ENCODE assay signal across 9 mouse cellular contexts in genomic region chr16:44765555-44766319, GRCm38 (mm10). TPM values are rescaled to one million over a fixed set of nuclear protein-coding genes. Genes with fewer than 3 reads are reported as not detected.
DNase-seq lines count a peak whose midpoint lies in the region; ATAC-seq and TF ChIP-seq lines count a peak whose summit lies in the region.
"Had no signal": no experiment of that assay in that cellular context is flagged by ENCODE, and none has a peak within 500 bp of the region (broad histone marks: within the 10 kb centered on the region; RNA-seq: fewer than 3 reads in every experiment).

TSS of gene Cd200r1 (plus strand) at chr16:44765736.

- no peak for TF ChIP-seq POLR2A in kidney, adult 2 months (IDR thresholded peaks at IDR 0.05; ENCODE audit: low read depth, low read length)

- no peak for DNase-seq in stomach, postnatal 0 days (ENCODE audit: low spot score)
- DNase-seq in liver, postnatal 0 days = no peak
- DNase-seq in thymus, postnatal 4 days = peak; percentile 44
- no peak for DNase-seq in cerebellum, adult 9-10 months
- DNase-seq in right cerebral cortex, postnatal 4 days = no peak
- DNase-seq in kidney, adult 2 months = no peak

- H3K9ac ChIP-seq in stomach, embryonic 15.5 days = no peak within 1 kb of the TSS
- no peak within 1 kb of the TSS for H3K9ac ChIP-seq in stomach, postnatal 0 days (ENCODE audit: low read length)
- H3K9ac ChIP-seq in liver, postnatal 0 days (replicated peaks) = peak within 1 kb of the TSS; percentile 59; the same call in 1 of the 2 replicates
- H3K9ac ChIP-seq: hindbrain, embryonic 14.5 days had no signal

- TF ChIP-seq CTCF in stomach, postnatal 0 days (IDR thresholded peaks at IDR 0.05; ENCODE audit: low read depth) = no peak
- TF ChIP-seq CTCF in liver, postnatal 0 days (IDR thresholded peaks at IDR 0.05; ENCODE audit: low read depth) = no peak
- no peak for TF ChIP-seq CTCF in kidney, adult 2 months (conservative IDR thresholded peaks at IDR 0.05; ENCODE audit: insufficient read depth, insufficient read length, low read depth, low read length)

- H3K27ac ChIP-seq in stomach, embryonic 15.5 days = no peak within 1 kb of the TSS
- H3K27ac ChIP-seq in stomach, postnatal 0 days (replicated peaks) = no peak within 1 kb of the TSS
- peak within 1 kb of the TSS; percentile 55 for H3K27ac ChIP-seq in liver, postnatal 0 days (ENCODE audit: low read depth)
- no peak within 1 kb of the TSS for H3K27ac ChIP-seq in kidney, adult 2 months (ENCODE audit: insufficient read depth, low read depth, low read length)
- H3K27ac ChIP-seq: hindbrain, embryonic 14.5 days had no signal

- H3K27me3 ChIP-seq in stomach, embryonic 15.5 days (replicated peaks) = no peaks in the 10 kb centered on the region
- H3K27me3 ChIP-seq in stomach, postnatal 0 days (ENCODE audit: control insufficient read depth, insufficient read depth, low read length) = no peaks in the 10 kb centered on the region
- H3K27me3 ChIP-seq in liver, postnatal 0 days (ENCODE audit: insufficient read depth, low read length) = no peaks in the 10 kb centered on the region
- H3K27me3 ChIP-seq in kidney, adult 2 months (replicated peaks; ENCODE audit: control insufficient read depth, insufficient read depth, low read length) = no peaks in the 10 kb centered on the region

- ATAC-seq in stomach, embryonic 15.5 days (ENCODE audit: insufficient read depth, low FRiP score, low read depth) = no peak
- no peak for ATAC-seq in stomach, postnatal 0 days (ENCODE audit: low FRiP score, low TSS enrichment)
- peak; percentile 81 for ATAC-seq in common myeloid progenitor, adult 5-6 weeks (replicated peaks; ENCODE audit: low read depth, poor library complexity, severe bottlenecking)
- ATAC-seq in liver, postnatal 0 days = peak; percentile 62

- no peaks in the 10 kb centered on the region for H3K4me1 ChIP-seq in stomach, embryonic 15.5 days
- H3K4me1 ChIP-seq in stomach, postnatal 0 days (replicated peaks; ENCODE audit: control insufficient read depth, insufficient read depth) = no peaks in the 10 kb centered on the region
- H3K4me1 ChIP-seq in liver, postnatal 0 days (ENCODE audit: insufficient read depth) = no peaks in the 10 kb centered on the region
- no peaks in the 10 kb centered on the region for H3K4me1 ChIP-seq in kidney, adult 2 months (ENCODE audit: control insufficient read depth, insufficient read depth, low read length)

- TF ChIP-seq EP300 in stomach, postnatal 0 days (optimal IDR thresholded peaks at IDR 0.05) = no peak
- TF ChIP-seq EP300 in liver, postnatal 0 days (IDR thresholded peaks at IDR 0.05; ENCODE audit: low read depth) = no peak

- peak within 1 kb of the TSS; percentile 5; the same call in 1 of the 2 replicates for H3K4me3 ChIP-seq in stomach, embryonic 15.5 days (replicated peaks)
- no peak within 1 kb of the TSS for H3K4me3 ChIP-seq in stomach, postnatal 0 days (ENCODE audit: low read depth, low read length)
- peak within 1 kb of the TSS; percentile 45 for H3K4me3 ChIP-seq in liver, postnatal 0 days (ENCODE audit: low read depth, low read length)
- no peak within 1 kb of the TSS; the same call in 1 of the 2 replicates for H3K4me3 ChIP-seq in kidney, adult 2 months (ENCODE audit: insufficient read depth, low read depth, low read length)

- H3K9me3 ChIP-seq in stomach, embryonic 15.5 days = no peaks in the 10 kb centered on the region
- no peaks in the 10 kb centered on the region for H3K9me3 ChIP-seq in stomach, postnatal 0 days (ENCODE audit: control insufficient read depth, low read length)
- H3K9me3 ChIP-seq in liver, postnatal 0 days (ENCODE audit: low read length) = no peaks in the 10 kb centered on the region

- no peaks in the 10 kb centered on the region for H3K36me3 ChIP-seq in stomach, embryonic 15.5 days
- H3K36me3 ChIP-seq in stomach, postnatal 0 days (ENCODE audit: control insufficient read depth, insufficient read depth, low read length) = no peaks in the 10 kb centered on the region
- no peaks in the 10 kb centered on the region for H3K36me3 ChIP-seq in liver, postnatal 0 days (replicated peaks; ENCODE audit: insufficient read depth, low read length)
- H3K36me3 ChIP-seq in kidney, adult 2 months (ENCODE audit: control insufficient read depth, insufficient read depth, low read length) = no peaks in the 10 kb centered on the region

- 69% methylated on average over 22 of the region's 22 CpGs for WGBS in stomach, embryonic 15.5 days
- 64% methylated on average over 22 of the region's 22 CpGs for WGBS in stomach, postnatal 0 days
- WGBS in liver, postnatal 0 days (ENCODE audit: insufficient replicate concordance) = 22% methylated on average over 22 of the region's 22 CpGs
- 73% methylated on average over 22 of the region's 22 CpGs for WGBS in kidney, adult 2 months

- no peak within 1 kb of the TSS for H3K4me2 ChIP-seq in stomach, embryonic 15.5 days
- no peak within 1 kb of the TSS for H3K4me2 ChIP-seq in stomach, postnatal 0 days (replicated peaks; ENCODE audit: low read depth)
- peak within 1 kb of the TSS; percentile 64 for H3K4me2 ChIP-seq in liver, postnatal 0 days (ENCODE audit: low read depth, low read length)
- H3K4me2 ChIP-seq: hindbrain, embryonic 14.5 days had no signal

RNA-seq across cellular contexts. Expression of gene Cd200r1, which starts in this region (rescaled TPM):
- polyA plus RNA-seq in stomach, embryonic 15.5 days (2015; fragmentation: Nextera tagmentation; extraction: Ambion mirVana) = 1.3 and 1.7 TPM in 2 replicates
- polyA plus RNA-seq in stomach, postnatal 0 days (2015; fragmentation: Nextera tagmentation; extraction: Ambion mirVana) = 0.75 and 1.1 TPM in 2 replicates
- 4.3 and 5.8 TPM in 2 replicates for total RNA-seq in common myeloid progenitor, adult 5-6 weeks (2017)
- 4.2 and 4.7 TPM in 2 replicates for polyA plus RNA-seq in liver, postnatal 0 days (2015; fragmentation: Nextera tagmentation; extraction: Ambion mirVana)
- 0.14 and 0.23 TPM in 2 replicates for polyA plus RNA-seq in kidney, adult 2 months (2012; rRNA removed)

Comparison
In these comparisons a context has a peak if more than half of its experiments do, and no peak if none do; other contexts are left out.
1. H3K4me3 ChIP-seq: peak in stomach, embryonic 15.5 days (single experiment) and liver, postnatal 0 days (single experiment); none in stomach, postnatal 0 days (single experiment) and kidney, adult 2 months (single experiment).
2. ATAC-seq: peak in common myeloid progenitor, adult 5-6 weeks (single experiment) and liver, postnatal 0 days (single experiment); none in stomach, embryonic 15.5 days (single experiment) and stomach, postnatal 0 days (single experiment).